Mouse (Mus musculus) lung, adult 18-20 months (tissue): ENCODE data around the gene Gm9376.
A peak's percentile ranks its signal among the peaks of the same experiment; 100 is the strongest.

Experiments used
- DNase-seq, 2 experiments: peaks; one replicate each; pipeline ENCODE4 v3.0.0; 2022; ENCODE audit warnings: mixed read lengths in 2 of 2

Gene Gm9376

DNA sequence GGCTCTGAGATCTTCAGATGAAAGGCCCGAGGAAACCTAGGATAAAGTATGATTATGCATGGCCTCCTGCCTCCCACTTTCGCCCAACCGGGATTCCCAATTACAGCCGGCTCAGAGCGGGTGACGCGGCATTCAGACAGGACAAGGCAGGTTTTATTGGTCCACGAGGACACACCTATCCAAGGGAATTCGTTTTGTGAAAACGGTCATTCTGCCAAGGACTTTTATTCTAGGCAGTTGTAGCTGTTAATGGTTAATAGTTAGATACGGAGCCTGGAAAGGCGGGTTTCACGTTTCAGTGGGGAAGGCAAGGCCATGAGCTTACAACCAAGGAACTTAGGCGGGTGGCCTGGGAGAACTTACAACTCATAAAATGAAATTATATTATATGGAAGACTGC lies 16.2 kb downstream of the Gm9376 start:
- DNase-seq, result no peak

DNA sequence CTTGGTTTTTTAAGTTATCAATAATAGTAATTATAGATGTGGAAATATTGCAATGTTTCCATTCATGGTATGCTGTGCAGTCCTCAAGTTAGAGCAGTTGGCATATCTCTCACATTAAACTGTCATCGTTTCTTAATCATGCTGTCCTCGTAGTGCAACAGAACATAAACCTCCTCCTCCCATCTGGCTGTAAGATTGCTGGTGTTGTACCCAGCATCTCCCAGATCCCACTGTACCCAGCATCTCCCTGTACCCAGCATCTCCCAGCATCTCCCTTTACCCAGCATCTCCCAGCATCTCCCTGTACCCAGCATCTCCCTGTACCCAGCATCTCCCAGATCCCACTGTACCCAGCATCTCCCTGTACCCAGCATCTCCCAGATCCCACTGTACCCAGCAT lies 19.3 kb downstream of the Gm9376 start:
- DNase-seq, result no peak

GRCm38 (mm10) chr14:118289133-118289532 lies 22.4 kb downstream of the Gm9376 start:
- DNase-seq, result no peak

GRCm38 (mm10) chr14:118290009-118290408 lies 23.2 kb downstream of the Gm9376 start:
- no peak for DNase-seq

- DNase-seq, result no peak
Measured at GRCm38 (mm10) chr14:118302606-118303005, 35.8 kb downstream of the Gm9376 start.

DNA sequence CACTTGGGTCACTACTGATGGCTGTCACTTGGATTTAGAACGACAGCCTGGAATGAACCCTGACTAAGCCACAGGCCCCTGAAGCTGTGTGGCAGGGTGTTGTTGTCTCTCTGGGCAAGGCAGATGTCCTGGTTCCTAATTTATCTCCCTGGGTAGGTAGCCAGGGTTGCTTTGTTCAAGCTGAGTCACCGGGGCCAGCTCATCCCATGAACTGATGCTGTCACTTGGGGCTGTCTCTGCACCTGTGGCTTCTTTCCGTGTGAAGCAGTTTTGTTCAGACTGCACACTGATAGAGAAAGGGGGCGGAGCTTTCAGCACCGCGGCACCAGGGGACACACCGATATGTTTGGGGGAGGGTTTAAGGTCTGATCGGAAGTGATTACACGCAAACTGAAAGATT lies 37.8 kb downstream of the Gm9376 start:
- no peak for DNase-seq

- peak in 1 of 2 experiments; percentile 20 for DNase-seq
Measured at GRCm38 (mm10) chr14:118305951-118306350, 39.2 kb downstream of the Gm9376 start.

DNA sequence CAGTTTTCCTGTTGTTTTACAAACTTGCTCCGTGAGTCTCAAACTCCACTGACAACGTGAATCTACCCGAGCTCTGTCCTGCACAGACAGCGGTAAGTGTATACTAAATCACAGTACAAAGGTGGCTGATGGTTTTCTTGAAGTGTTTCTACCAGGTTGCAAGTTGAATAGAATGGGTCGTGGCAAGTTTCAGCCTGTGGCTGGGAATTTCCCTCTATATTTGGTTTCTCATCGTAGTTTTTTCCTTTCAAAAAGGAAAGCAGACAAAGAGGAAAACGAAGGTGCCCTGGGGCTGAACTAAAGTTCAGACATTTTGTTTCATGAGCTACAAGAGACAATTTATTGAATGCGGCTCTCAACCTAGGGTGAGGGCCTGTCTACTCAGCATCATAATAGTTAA lies 40.3 kb downstream of the Gm9376 start:
- no peak for DNase-seq

DNA sequence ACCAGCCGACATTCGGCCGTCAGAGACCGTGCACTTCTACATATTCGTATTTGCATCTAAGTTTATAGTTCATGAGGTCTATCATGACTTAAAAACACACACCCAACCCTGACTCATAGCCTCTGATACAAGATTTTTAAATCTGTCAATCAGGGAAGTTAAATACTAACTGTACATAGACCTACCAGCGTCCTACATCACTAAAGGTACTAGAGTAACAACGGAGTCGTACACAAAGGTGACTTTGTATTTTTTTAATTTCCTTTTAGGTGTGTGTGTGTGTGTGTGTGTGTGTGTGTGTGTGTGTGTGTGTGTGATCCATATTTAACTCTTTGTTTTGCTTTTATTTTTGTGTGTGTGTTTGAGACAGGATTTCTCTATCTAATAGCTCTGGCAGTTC lies 44.9 kb downstream of the Gm9376 start:
- no peak for DNase-seq

DNA sequence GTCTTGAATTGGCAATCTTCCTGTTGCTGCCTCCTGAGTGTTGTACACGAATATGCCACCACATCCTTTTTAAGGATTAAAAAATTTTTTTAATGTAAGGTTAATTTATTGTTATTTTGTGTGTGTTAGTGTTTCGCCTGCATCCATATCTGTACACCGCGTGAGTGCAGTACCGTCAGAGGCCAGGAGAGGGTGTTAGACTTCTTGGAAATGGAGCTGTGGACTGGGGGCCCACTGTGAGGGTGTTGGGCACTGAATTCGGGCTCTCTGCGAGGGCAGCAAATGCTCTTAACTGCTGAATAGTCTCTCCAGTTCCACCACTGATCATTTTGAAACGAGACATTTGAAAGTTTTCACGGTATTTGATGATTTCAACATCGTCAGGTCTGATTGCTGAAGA lies 45.9 kb downstream of the Gm9376 start:
- no peak for DNase-seq

DNA sequence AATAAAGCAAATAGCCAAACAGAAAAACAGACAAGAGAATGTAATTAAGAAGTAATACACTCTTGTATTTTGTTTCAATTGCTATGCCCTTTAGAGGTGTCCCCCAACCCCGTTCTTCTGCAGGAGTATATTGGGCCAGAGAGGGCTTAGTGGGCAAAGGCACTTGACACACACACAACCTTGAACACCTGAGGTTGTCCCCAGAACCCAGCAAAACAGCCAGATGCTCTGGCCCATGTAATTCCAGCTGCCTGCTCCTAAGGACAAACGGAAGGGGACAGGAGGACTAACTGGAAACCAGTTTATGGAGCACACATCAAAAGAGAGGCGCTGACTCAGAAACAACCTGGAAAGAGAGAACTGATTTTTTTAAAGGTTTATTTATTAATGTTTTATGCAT lies 47.2 kb downstream of the Gm9376 start:
- DNase-seq, result no peak

DNA sequence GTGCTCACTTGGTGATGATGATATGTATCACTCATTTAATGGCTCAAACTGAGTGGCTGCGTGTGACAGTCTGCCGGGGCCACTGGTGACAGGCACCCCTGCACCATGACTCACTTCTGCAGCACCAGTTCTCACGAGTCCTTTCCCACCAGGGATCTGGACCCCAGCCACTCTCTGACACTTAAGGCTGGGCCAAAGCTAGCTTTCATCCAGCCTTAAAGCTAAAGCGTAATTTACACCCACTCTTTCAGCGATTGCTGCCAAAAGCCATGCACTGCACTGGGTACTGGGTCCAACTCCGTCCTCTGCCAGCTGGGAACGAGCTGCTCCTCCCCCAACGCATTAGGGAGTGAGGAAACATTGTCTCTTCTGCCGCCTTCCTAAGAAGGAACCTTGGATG lies 50.5 kb downstream of the Gm9376 start:
- no peak for DNase-seq
